Mouse (Mus musculus) CD4-positive naive resting alpha-beta T cell, adult 57 days (primary cell): ENCODE data around the gene Hnrnpf. TPM values are rescaled to one million over a fixed set of nuclear protein-coding genes. Genes with fewer than 3 reads are reported as not detected.

Source experiments
- total RNA-seq: library from RNA; stranded (reverse); gene quantifications from one replicate; pipeline ENCODE4 v1.2.4, GENCODE M21; 2023

Gene Hnrnpf
- total RNA-seq: 920 TPM

DNA sequence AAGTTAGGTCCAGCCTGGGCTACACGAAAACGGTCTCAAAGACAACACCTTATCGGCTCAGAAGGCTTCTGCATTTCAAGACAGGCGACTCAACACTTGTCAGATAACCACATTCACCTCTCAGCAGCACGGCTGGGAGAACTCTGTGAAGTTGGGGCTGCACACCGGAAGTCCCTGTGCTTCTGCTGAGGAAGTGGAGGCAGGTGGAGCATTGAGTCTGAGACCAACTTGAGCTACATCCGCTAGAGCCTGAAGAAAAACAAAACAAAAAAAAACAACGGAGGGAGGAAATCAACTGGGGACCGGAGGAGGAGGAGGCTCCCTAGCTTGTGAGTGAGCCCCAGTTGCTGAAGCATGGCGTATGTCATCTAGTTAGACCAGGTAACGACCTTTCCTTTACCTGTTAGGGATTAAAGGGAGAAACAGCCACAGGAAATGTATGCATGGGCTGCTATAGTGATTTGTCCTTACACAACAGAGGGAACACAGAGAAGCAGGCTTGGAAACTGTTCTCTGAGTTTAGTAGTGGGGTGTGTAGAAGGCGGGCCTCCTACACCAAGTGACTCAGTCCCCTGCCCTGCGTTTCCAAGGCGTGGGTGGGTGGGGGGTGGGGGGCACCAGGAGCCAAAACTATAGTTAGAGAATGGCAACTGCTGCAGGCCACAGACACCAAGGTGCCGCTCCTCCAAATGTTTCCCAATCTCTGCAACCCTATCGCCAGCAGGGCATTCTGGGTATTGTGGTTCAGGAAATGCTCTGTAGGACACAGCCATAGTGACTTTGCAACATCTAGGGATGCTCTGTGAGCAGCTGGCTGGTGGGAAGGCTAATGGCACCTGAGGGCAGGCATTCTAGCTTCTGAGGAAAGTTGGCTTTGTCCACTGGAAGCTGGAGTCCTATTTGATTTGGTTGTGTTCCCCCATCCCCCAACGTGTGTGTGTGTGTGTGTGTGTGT, at the start of gene Hnrnpf:
Gene Hnrnpf, plus strand, starts transcription at position 199 of the 955 bp plus-strand sequence.

DNA sequence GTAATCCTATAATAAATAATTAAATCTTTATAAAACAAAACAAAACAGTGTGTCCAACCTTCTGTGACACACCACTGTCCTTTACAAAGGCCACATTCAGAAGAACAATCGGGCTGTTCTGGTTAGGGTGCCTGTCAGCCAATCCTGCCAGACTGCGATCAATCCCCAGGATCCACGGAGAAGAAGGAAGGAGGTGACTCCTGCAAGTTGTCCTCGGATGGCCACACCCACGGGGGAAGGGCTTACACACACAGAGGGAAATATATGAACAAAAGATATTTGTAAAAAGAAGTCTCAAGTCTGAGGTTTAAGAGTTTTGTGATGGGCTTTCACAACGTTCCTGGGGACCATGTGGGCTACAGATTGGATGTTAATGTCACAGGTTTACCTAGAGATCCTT, 38.3 kb upstream of the Hnrnpf start, which contains the start of gene Zfp239:
Gene Zfp239, plus strand, starts transcription at position 253 of the 400 bp plus-strand sequence.

DNA sequence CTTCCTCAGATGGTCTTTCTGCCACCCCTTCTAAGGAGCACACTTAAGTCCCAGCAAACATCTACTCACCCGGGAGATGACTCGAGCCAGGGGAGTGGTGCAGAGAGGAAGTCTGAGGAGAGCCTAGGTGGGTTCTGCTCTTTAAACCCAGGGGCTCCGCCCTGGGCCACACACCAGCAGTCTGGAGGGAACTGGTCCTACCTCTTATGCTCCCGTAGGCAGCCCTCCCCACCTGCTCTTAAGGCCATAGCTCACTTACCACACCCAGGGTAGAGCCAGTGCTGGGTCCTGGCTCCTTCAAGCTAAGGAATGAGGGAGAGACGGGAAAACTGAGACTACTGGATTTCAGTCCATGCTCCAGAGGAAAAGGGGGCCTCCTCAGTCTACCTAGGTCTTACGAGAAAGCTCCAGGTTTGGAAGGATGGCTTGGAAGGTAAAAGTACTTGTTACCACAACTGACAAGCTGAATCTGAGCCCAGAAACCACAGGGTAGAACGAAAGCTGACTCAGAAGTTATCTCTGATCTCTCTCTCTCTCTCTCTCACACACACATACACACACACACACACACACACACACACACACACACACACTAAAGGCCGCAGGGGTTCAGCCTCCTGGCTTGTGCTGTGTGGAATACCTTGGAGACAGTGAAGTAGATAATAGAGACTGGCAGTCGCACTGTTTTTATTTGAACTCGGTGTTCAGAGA, 37.3 kb downstream of the Hnrnpf start, which contains the start of gene Fxyd4:
Gene Fxyd4, minus strand, starts transcription at position 471 of the 711 bp plus-strand sequence.

Other genes with a start within 250 kb of the Hnrnpf start
- 12.7 TPM for gene Zfp637, start 59.1 kb upstream of the Hnrnpf start, total RNA-seq
- gene Zfp239, start 38.2 kb upstream of the Hnrnpf start, total RNA-seq: 2.2 TPM
- gene Fxyd4, start 37.4 kb downstream of the Hnrnpf start, total RNA-seq: not detected
- gene Rasgef1a, start 111.1 kb downstream of the Hnrnpf start, total RNA-seq: 1.4 TPM
- 13.1 TPM for gene Csgalnact2, start 238.8 kb downstream of the Hnrnpf start, total RNA-seq